Mouse (Mus musculus) heart, adult 2 months (tissue): ENCODE results near the gene Pqlc2.

Experiments used
- CTCF ChIP-seq: fragments of 200-600 bp; IDR thresholded peaks from 2 replicates; pipeline ENCODE4 v1.8.1; 2022; ENCODE audit warnings: antibody characterized with exemption, mild to moderate bottlenecking, moderate library complexity
- EP300 ChIP-seq: fragments of 200-500 bp; IDR thresholded peaks from 2 replicates; pipeline ENCODE4 v1.6.1; 2011; ENCODE audit warnings: low read depth, low read length, control low read depth; ENCODE audit not compliant: insufficient read depth
- POLR2A ChIP-seq: fragments of 200-500 bp; IDR thresholded peaks from 2 replicates; pipeline ENCODE4 v1.6.1; 2011; ENCODE audit warnings: mild to moderate bottlenecking, low read depth, low read length, control low read depth; ENCODE audit not compliant: insufficient read depth

DNA sequence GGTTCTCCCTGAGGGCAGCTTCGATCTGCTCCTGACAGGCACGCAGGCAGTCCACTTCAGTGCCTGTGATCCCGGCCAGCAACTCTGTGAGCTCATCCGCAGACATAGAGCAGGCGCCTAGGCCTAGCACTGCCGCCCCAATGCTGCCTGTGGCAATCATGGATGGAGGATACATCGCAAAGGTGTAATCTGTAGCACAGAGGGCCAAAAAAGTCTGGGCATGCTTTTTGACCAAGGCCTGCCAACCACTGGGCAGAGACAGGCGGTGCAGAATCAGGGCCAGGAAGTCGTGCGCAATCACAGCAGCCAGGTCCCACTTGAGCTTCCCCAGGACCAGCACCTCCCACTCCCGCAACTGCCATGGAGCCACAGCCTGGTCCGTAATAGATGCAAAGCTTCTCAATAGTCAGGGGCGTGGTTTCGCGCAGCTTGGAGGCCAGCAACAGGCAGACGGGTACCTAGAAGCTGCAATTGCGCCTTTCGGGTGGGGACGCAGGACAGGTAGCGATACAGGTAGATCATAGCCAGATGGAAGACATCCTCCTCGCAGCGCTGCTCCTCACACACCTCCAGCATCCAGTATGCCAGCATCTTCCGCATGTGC is 35.0 kb upstream of the Pqlc2 start:
- TF ChIP-seq EP300 (no peak), CTCF (no peak), POLR2A (no peak)
